Comparison of ENCODE assay signal across 8 mouse cellular contexts in the genomic region with DNA sequence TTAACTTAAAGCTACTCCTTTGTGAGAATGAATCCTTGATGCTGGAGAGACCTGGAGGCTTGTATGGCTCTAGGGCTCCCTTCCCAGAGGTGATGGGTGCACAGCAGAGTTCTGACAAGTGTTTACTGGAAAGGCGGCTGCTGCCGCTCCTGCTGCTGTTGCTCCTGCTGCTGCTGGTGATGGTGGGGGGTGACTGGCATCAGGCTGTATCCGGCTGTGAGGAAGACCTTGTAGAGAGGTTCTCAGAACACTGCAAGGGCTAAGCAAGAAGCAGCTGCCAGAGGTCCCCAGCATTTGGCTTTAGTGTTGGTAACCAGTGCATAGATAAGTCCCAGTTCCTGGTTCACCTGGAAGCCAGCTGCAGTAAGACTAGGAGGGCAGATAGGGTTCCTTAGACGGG.
DNase-seq lines count a peak whose midpoint lies in the region; ATAC-seq and TF ChIP-seq lines count a peak whose summit lies in the region.

No protein-coding gene starts in this region.

- no peaks in the 10 kb centered on the region for H3K27me3 ChIP-seq in heart, adult 2 months (ENCODE audit: control insufficient read depth, insufficient read depth, low read length)
- H3K27me3 ChIP-seq in E14TG2a.4 (ENCODE audit: insufficient read depth, low read length): peaks cover 69% of the 10 kb centered on the region
- H3K27me3 ChIP-seq in hindbrain, embryonic 11.5 days (ENCODE audit: control insufficient read depth, insufficient read depth, low read length): no peaks in the 10 kb centered on the region
- no peaks in the 10 kb centered on the region for H3K27me3 ChIP-seq in midbrain, embryonic 13.5 days

- peak overlapping the region; percentile 89; the same call in 1 of the 2 replicates for H3K9ac ChIP-seq in heart, adult 2 months (ENCODE audit: low read depth, low read length)
- peak overlapping the region; percentile 96 for H3K9ac ChIP-seq in hindbrain, embryonic 11.5 days (ENCODE audit: low read depth, low read length)
- H3K9ac ChIP-seq in midbrain, embryonic 13.5 days (replicated peaks): peak overlapping the region; percentile 97

- H3K4me3 ChIP-seq in heart, adult 2 months: peak overlapping the region; percentile 63
- H3K4me3 ChIP-seq in E14TG2a.4 (replicated peaks; ENCODE audit: low read length): peak overlapping the region; percentile 86
- peak overlapping the region; percentile 52 for H3K4me3 ChIP-seq in hindbrain, embryonic 11.5 days (ENCODE audit: low read depth, low read length)
- H3K4me3 ChIP-seq in midbrain, embryonic 13.5 days (replicated peaks): peak overlapping the region; percentile 81

- intact Hi-C loops in heart, adult 2 months (cut with DNase I): no loop called here

- TF ChIP-seq EP300 in heart, adult 2 months (IDR thresholded peaks at IDR 0.05; ENCODE audit: insufficient read depth, low read depth, low read length): no peak

- H3K4me1 ChIP-seq in heart, adult 2 months (ENCODE audit: control insufficient read depth, insufficient read depth, low read length): peaks cover 22% of the 10 kb centered on the region
- H3K4me1 ChIP-seq in E14TG2a.4 (replicated peaks; ENCODE audit: low read depth, low read length): peaks cover 73% of the 10 kb centered on the region
- H3K4me1 ChIP-seq in hindbrain, embryonic 11.5 days (replicated peaks; ENCODE audit: control insufficient read depth, insufficient read depth, low read length): peaks cover 34% of the 10 kb centered on the region
- H3K4me1 ChIP-seq in midbrain, embryonic 13.5 days (replicated peaks): peaks cover 88% of the 10 kb centered on the region

- no peak for TF ChIP-seq POLR2A in heart, adult 2 months (IDR thresholded peaks at IDR 0.05; ENCODE audit: insufficient read depth, low read depth, low read length)

- H3K36me3 ChIP-seq in heart, adult 2 months (ENCODE audit: control insufficient read depth, insufficient read depth, low read length): no peaks in the 10 kb centered on the region; the same call in 1 of the 2 replicates
- peaks cover 5% of the 10 kb centered on the region; the same call in 1 of the 2 replicates for H3K36me3 ChIP-seq in E14TG2a.4 (ENCODE audit: insufficient read depth, low read length)
- H3K36me3 ChIP-seq in hindbrain, embryonic 11.5 days (ENCODE audit: control insufficient read depth, insufficient read depth, low read length): no peaks in the 10 kb centered on the region
- no peaks in the 10 kb centered on the region for H3K36me3 ChIP-seq in midbrain, embryonic 13.5 days

- peaks cover 6% of the 10 kb centered on the region for H3K79me2 ChIP-seq in heart, adult 2 months (replicated peaks; ENCODE audit: control insufficient read depth, insufficient read depth, low read length)

- no peaks in the 10 kb centered on the region for H3K9me3 ChIP-seq in E14TG2a.4 (ENCODE audit: low read length)
- H3K9me3 ChIP-seq in hindbrain, embryonic 11.5 days (ENCODE audit: control insufficient read depth, low read length): no peaks in the 10 kb centered on the region
- H3K9me3 ChIP-seq in midbrain, embryonic 13.5 days: no peaks in the 10 kb centered on the region

- WGBS in heart, adult 2 months: 27% methylated on average over 4 of the region's 4 CpGs
- WGBS in hindbrain, embryonic 11.5 days: 14% methylated on average over 4 of the region's 4 CpGs
- 9% methylated on average over 4 of the region's 4 CpGs for WGBS in midbrain, embryonic 13.5 days

- H3K4me2 ChIP-seq in hindbrain, embryonic 11.5 days (replicated peaks; ENCODE audit: low read depth, low read length): peak overlapping the region; percentile 93
- H3K4me2 ChIP-seq in midbrain, embryonic 13.5 days (replicated peaks): peak overlapping the region; percentile 92

- no peak for DNase-seq in heart, adult 2 months
- no peak for DNase-seq in heart, adult 18-20 months
- peak; percentile 29 for DNase-seq in hindbrain, embryonic 11.5 days (ENCODE audit: low spot score)
- no peak for DNase-seq in ovary, postnatal 14 days (ENCODE audit: low spot score)
- no peak for DNase-seq in kidney, adult 11 months

- no peak for ATAC-seq in hindbrain, embryonic 11.5 days (ENCODE audit: low FRiP score)
- ATAC-seq in midbrain, embryonic 13.5 days: no peak
- no peak for ATAC-seq in megakaryocyte progenitor cell, adult 5-6 weeks (replicated peaks; ENCODE audit: poor library complexity)

- no peak for TF ChIP-seq CTCF in heart, adult 2 months (IDR thresholded peaks at IDR 0.05)
- no peak for TF ChIP-seq CTCF in E14TG2a.4 (conservative IDR thresholded peaks at IDR 0.05; ENCODE audit: low read length)

- peak overlapping the region; percentile 76 for H3K27ac ChIP-seq in heart, adult 2 months
- H3K27ac ChIP-seq in hindbrain, embryonic 11.5 days (ENCODE audit: low read depth, low read length): peak overlapping the region; percentile 99
- peak overlapping the region; percentile 100 for H3K27ac ChIP-seq in midbrain, embryonic 13.5 days
